Mouse (Mus musculus) stomach, postnatal 0 days (tissue): ENCODE data around the gene Arhgap42.

ENCODE experiments used
- CTCF ChIP-seq: IDR thresholded peaks from 2 replicates; pipeline ENCODE4 v1.5.1; 2016; ENCODE audit warnings: antibody characterized with exemption, low read depth, mild to moderate bottlenecking, moderate library complexity
- EP300 ChIP-seq: optimal IDR thresholded peaks from 2 replicates; pipeline ENCODE3; 2016; ENCODE audit warnings: antibody characterized with exemption

- no peak for TF ChIP-seq CTCF
- TF ChIP-seq EP300: no peak
Measured at GRCm38 (mm10) chr9:9102158-9102514, 136.8 kb downstream of the Arhgap42 start.
